Mouse (Mus musculus): ENCODE data around the gene Cyp2b23. TPM values are rescaled to one million over a fixed set of nuclear protein-coding genes. Genes with fewer than 3 reads are reported as not detected.
"Not testable (repeated sequence)": the region's sequence is repeated elsewhere in the genome, so short reads cannot be mapped to it uniquely, and the experiment has no call there.

Cyp2b23 gene
- total and polyA plus RNA-seq, 3 experiments, result not detected

DNA sequence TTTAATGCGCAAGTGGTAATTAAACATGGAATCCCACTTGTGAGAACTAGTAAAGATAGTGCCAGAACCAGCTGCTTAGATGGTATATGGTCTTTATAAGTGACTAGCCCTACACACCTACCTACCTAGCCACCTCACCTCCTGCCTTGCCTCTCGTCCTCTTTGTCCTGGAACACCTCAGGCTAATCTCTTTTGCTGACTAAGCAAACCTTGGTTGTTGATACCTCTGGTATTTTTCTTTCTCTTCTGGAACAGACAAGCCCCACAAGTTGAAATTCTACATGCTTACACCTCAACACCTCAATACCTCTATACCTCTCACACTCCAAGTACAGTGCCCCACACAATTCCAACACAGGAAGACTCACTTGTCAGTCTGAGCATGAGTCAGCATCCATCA lies 524 bp downstream of the Cyp2b23 start:
- Histone ChIP-seq H3K79me2 (replicated peaks; ENCODE audit: control insufficient read depth, extremely low read depth, insufficient read depth, poor library complexity, severe bottlenecking) (no peaks in the 10 kb centered on the region), H3K27me3 (replicated peaks) (peaks cover 68% of the 10 kb centered on the region), H3K9ac (ENCODE audit: insufficient read depth, low read depth) (no peak overlapping the region), H3K27ac (ENCODE audit: insufficient read depth, low read depth) (no peak overlapping the region), H3K36me3 (replicated peaks in 1 of 2; ENCODE audit: control insufficient read depth in 1 of 2, insufficient read depth in 1 of 2, low read length in 1 of 2) (no peaks in the 10 kb centered on the region), H3K4me3 (replicated peaks in 1 of 3; ENCODE audit: low read depth in 2 of 3, low read length in 2 of 3, poor library complexity in 1 of 3) (no peak overlapping the region), H3K4me2 (ENCODE audit: insufficient read depth, low read depth, poor library complexity, severe bottlenecking) (no peak overlapping the region), H3K9me3 (replicated peaks; ENCODE audit: low read length) (no peaks in the 10 kb centered on the region), H3K4me1 (ENCODE audit: control insufficient read depth in 1 of 2, insufficient read depth in 2 of 2) (no peaks in the 10 kb centered on the region)
- in situ Hi-C loops (cut with MboI; ENCODE audit: low pct_ligation_motif_present, low pct_unique_long_range_greater_than_20kb, low sequenced_read_pairs) (no loop called here), dilution Hi-C loops (cut with MboI; ENCODE audit: extremely low pct_ligation_motif_present, extremely low pct_unique_long_range_greater_than_20kb, low sequenced_read_pairs) (no loop called here)
- no peak for DNase-seq (ENCODE audit: extremely low read depth)
- TF ChIP-seq MAFK (IDR thresholded peaks at IDR 0.05; ENCODE audit: insufficient replicate concordance, low read length), result peak; percentile 80
- TF ChIP-seq RAD21 (IDR thresholded peaks at IDR 0.05; ENCODE audit: low read depth, low read length), result no peak
- TF ChIP-seq CHD1 (IDR thresholded peaks at IDR 0.05; ENCODE audit: low read depth, low read length), result no peak

DNA sequence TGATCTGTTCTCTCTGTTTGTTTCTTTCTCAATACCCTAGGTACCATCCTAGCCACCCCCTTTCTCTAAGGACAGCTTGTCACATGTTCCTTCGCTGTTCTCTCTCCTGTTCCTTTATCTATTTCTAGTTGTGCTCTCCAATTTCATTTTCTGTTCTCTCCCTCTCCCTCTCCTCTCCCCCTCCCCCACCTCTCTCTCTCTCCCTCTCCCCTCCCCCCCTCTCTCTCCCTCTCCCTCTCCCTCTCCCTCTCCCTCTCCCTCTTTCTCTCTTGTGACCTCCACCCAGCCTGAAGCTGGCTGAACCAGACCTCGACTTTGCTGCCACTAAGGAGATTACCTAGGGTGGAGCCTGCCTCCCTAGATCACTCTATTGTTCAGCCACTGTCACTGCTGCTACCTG lies 18.8 kb downstream of the Cyp2b23 start:
- dilution Hi-C loops (cut with MboI; ENCODE audit: extremely low pct_ligation_motif_present, extremely low pct_unique_long_range_greater_than_20kb, low sequenced_read_pairs); in situ Hi-C loops (cut with MboI; ENCODE audit: low pct_ligation_motif_present, low pct_unique_long_range_greater_than_20kb, low sequenced_read_pairs); H3K4me2 ChIP-seq (ENCODE audit: insufficient read depth, low read depth, poor library complexity, severe bottlenecking); H3K79me2 ChIP-seq (replicated peaks; ENCODE audit: control insufficient read depth, extremely low read depth, insufficient read depth, poor library complexity, severe bottlenecking); H3K4me1 ChIP-seq (ENCODE audit: control insufficient read depth in 1 of 2, insufficient read depth in 2 of 2); H3K36me3 ChIP-seq (replicated peaks in 1 of 2; ENCODE audit: control insufficient read depth in 1 of 2, insufficient read depth in 1 of 2, low read length in 1 of 2); DNase-seq (ENCODE audit: extremely low read depth); H3K9me3 ChIP-seq (replicated peaks; ENCODE audit: low read length); H3K4me3 ChIP-seq (replicated peaks in 1 of 3; ENCODE audit: low read depth in 2 of 3, low read length in 2 of 3, poor library complexity in 1 of 3); H3K27ac ChIP-seq (ENCODE audit: insufficient read depth, low read depth); H3K9ac ChIP-seq (ENCODE audit: insufficient read depth, low read depth): not testable (repeated sequence)
- peaks cover 66% of the 10 kb centered on the region for H3K27me3 ChIP-seq (replicated peaks)

DNA sequence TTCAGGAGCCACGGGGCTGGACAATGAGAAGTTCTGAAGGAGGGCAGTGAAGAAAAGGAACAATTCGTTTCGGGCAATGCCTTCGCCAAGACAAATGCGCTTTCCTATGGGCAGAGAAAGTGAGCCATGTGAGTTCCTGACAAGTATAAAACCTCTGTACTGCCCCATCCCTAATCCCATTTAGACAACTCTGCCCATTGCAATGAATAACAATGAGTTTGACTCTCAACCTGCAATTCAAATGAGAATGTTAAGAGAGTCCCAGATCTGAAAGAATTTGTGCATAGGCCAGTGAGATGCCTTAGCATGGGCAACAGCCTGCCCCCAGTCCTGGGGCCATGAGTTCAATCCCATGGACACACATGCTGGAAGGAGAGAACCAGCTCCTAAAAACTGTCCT lies 20.2 kb downstream of the Cyp2b23 start:
- no peaks in the 10 kb centered on the region for H3K36me3 ChIP-seq (replicated peaks in 1 of 2; ENCODE audit: control insufficient read depth in 1 of 2, insufficient read depth in 1 of 2, low read length in 1 of 2)
- H3K4me2 ChIP-seq (ENCODE audit: insufficient read depth, low read depth, poor library complexity, severe bottlenecking), result no peak overlapping the region
- no peak overlapping the region for H3K9ac ChIP-seq (ENCODE audit: insufficient read depth, low read depth)
- no peaks in the 10 kb centered on the region for H3K79me2 ChIP-seq (replicated peaks; ENCODE audit: control insufficient read depth, extremely low read depth, insufficient read depth, poor library complexity, severe bottlenecking)
- DNase-seq (ENCODE audit: extremely low read depth), result no peak
- in situ Hi-C loops (cut with MboI; ENCODE audit: low pct_ligation_motif_present, low pct_unique_long_range_greater_than_20kb, low sequenced_read_pairs), result no loop called here
- H3K9me3 ChIP-seq (replicated peaks; ENCODE audit: low read length), result no peaks in the 10 kb centered on the region
- H3K4me1 ChIP-seq (ENCODE audit: control insufficient read depth in 1 of 2, insufficient read depth in 2 of 2), result no peaks in the 10 kb centered on the region
- no peak overlapping the region for H3K27ac ChIP-seq (ENCODE audit: insufficient read depth, low read depth)
- dilution Hi-C loops (cut with MboI; ENCODE audit: extremely low pct_ligation_motif_present, extremely low pct_unique_long_range_greater_than_20kb, low sequenced_read_pairs), result no loop called here
- no peak overlapping the region for H3K4me3 ChIP-seq (replicated peaks in 1 of 3; ENCODE audit: low read depth in 2 of 3, low read length in 2 of 3, poor library complexity in 1 of 3)
- no peak for TF ChIP-seq USF1 (IDR thresholded peaks at IDR 0.05; ENCODE audit: low read depth, low read length)
- no peak for TF ChIP-seq JUND (conservative IDR thresholded peaks at IDR 0.05; ENCODE audit: low read depth, low read length)
- no peak for TF ChIP-seq ETS1 (conservative IDR thresholded peaks at IDR 0.05; ENCODE audit: low read depth, low read length)
- no peak for TF ChIP-seq POLR2AphosphoS2 (IDR thresholded peaks at IDR 0.05; ENCODE audit: low read depth, low read length)
- TF ChIP-seq MAFK (IDR thresholded peaks at IDR 0.05; ENCODE audit: insufficient replicate concordance, low read length), result no peak
- no peak for TF ChIP-seq RAD21 (IDR thresholded peaks at IDR 0.05; ENCODE audit: low read depth, low read length)
- no peak for TF ChIP-seq MYC (IDR thresholded peaks at IDR 0.05; ENCODE audit: low read depth, low read length)
- peaks cover 71% of the 10 kb centered on the region for H3K27me3 ChIP-seq (replicated peaks)

DNA sequence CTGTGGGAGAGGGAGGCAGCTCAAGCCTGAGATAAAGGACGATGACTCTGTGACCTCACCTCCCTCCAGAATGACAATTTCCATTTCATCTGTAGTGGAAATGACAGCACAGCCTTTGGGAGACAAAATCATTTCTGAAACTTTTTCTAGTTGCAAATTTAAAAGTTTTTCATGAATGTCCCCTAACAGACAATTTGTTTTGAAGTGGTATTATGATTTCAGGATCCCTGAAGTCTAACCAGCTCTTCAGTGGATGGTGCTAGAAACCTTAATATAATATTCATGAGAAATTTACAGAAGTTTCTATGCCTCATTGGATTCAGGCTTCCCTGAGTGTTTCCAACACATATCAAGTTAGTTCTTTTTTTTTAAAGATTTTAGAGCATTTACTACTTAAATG lies 67.9 kb downstream of the Cyp2b23 start, which contains the start of gene Vmn1r185:
Gene Vmn1r185, minus strand, starts transcription at position 101 of the 400 bp plus-strand sequence.
- H3K27me3 ChIP-seq (replicated peaks); in situ Hi-C loops (cut with MboI; ENCODE audit: low pct_ligation_motif_present, low pct_unique_long_range_greater_than_20kb, low sequenced_read_pairs); H3K4me1 ChIP-seq (ENCODE audit: control insufficient read depth in 1 of 2, insufficient read depth in 2 of 2); H3K4me2 ChIP-seq (ENCODE audit: insufficient read depth, low read depth, poor library complexity, severe bottlenecking); H3K9ac ChIP-seq (ENCODE audit: insufficient read depth, low read depth); H3K9me3 ChIP-seq (replicated peaks; ENCODE audit: low read length); H3K4me3 ChIP-seq (replicated peaks in 1 of 3; ENCODE audit: low read depth in 2 of 3, low read length in 2 of 3, poor library complexity in 1 of 3); H3K27ac ChIP-seq (ENCODE audit: insufficient read depth, low read depth); DNase-seq (ENCODE audit: extremely low read depth); dilution Hi-C loops (cut with MboI; ENCODE audit: extremely low pct_ligation_motif_present, extremely low pct_unique_long_range_greater_than_20kb, low sequenced_read_pairs); H3K79me2 ChIP-seq (replicated peaks; ENCODE audit: control insufficient read depth, extremely low read depth, insufficient read depth, poor library complexity, severe bottlenecking); H3K36me3 ChIP-seq (replicated peaks in 1 of 2; ENCODE audit: control insufficient read depth in 1 of 2, insufficient read depth in 1 of 2, low read length in 1 of 2): not testable (repeated sequence)

All from CH12.LX (cell line).